Mouse (Mus musculus): ENCODE data around the gene Wnt16.

Gene Wnt16

DNA sequence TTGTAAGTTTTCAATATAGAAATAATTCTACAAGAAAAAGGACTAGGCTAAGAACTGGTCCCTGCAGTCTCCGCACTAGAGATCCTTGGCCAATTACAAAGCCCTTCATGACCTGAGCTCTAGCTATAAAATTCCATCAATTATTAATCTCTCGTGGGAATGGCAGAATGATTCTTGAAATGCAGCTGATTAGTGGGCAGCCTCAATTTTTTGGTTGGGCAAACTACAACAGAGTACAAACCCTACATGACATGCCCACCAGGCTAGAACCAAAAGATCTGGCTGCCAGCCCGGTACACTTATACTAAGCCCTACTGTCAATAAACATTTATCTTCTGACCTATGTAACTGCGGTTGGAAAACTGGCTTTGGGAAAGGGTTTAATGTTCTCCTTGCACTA, 39.1 kb downstream of the Wnt16 start:
- DNase-seq, result no peak

DNA sequence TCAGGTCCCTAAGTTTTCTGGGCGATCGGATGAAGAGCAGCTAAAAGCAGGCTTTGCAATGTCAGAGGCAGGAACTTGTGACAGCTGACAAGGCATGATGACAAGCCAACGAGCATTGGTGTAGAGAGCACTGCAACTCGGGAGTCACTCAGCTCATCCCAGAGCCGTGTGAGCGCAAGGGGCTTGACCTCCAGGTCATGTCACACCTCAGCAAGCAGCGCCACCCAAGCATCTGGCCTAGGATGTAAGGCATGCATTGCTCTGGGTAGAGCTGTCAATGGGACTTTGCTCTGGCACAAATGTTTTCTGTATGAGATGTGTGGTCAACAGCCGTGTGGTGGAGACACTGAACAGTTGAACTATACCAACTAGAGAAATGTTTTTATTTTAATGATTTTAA, 39.9 kb downstream of the Wnt16 start:
- DNase-seq, result no peak

DNA sequence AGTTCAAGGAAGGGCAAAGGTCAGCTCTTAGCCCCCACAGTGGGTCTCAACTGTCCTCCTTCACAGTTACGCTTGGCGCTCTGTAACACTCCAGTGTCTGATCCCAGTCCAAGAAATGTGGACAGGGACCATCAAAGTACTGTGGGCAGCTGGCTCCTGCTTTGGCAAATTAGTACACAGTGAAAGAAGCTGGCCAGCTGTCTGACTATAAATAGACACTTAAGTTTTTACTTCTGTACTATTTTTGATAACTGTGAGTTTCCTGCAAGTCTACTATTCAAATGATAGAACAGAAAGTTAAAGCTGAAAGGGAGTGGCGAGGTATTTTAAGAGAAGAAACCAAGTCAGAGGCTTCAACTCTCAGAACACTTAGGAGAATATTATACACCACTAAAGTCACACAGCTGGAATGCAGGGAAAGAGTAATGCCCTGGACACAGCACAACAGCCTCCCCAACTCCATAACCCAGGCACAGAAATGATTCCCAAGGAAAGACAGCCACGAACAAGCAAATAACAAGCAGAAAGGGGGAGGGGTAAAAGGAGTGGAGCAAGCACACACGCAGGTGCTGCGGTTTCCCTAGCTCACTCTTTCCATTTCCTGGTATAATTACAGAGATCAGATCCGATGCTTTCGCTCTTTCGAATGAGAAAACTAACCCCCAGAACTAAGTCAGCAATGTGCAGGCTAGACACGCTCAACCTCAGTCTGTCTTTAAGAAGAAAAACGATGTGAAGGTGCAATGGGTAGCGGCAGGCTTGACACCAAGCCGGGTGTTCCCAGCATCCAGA, 42.3 kb downstream of the Wnt16 start:
- DNase-seq, result peak; percentile 26 to 48

DNA sequence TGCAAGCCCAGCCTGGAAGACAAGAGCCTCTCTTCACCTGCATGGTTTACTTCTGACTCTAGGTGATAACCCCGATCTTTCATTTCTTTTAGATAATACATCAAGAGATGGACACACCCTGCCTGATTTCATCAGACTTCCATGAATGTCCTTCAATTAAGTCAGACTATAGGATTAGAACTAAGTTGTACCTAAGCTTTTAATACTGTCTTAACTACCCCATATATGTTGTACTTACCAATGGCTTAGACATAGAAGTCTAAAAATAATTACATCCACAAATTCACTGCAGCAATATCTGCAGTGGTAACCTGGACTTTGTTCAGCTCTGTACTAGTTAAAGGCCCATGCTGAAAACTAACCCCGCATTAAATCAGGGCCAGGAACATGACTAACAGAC, 44.5 kb downstream of the Wnt16 start:
- no peak for DNase-seq

DNA sequence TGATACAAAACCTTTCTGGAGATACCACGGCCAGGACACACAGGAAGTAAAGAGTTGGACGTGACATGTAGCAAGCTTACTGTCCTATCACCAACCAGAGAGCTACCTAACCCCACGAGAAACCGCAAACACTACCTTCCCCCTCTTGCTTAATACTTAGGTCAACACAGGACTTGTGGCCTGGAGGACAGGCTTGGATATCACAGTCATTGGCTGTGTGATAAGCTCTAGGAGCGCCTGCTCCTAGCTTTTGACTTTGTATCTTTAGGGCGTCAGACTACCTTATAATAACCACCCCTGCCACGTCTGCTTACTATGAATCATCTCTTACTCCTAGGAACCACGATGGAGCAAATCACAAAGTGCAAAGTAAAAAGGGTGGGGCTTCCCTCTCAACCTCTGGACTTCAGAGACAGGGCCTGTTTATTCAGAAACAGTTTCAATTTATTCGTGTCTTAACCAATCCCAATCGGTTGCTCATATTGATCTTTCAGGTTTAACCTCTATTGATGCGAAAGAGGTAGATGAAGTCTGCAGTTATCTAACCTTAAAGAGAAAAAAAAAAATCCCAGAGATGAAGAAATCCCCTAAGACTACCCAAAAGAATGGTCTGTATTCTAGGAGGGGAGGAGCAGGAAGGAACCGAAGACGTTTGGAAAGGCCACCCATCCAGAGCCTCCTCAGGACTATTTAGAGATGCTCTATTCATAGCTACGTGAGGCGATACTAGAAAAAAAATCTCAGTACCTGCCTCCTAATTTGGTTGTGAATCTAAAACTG, 51.9 kb downstream of the Wnt16 start:
- DNase-seq, result no peak

DNA sequence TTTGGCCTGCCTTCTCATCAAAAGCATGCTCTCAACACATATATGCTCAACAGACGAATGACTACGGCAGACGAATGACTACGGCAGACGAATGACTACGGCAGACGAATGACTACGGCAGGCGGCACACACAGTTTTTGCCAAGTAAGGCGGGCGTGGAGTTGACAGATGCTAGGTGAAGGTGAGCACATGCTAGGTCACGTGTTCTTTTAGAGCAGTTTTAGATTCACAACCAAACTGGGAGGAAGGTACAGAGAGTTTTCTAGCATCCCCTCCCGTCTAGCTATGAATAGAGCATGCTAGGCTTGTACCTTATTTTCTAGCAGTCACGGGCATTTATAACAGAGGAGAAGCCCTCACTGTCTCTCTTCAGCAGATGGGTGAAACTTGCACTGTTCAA, 52.8 kb downstream of the Wnt16 start:
- DNase-seq, result no peak

DNA sequence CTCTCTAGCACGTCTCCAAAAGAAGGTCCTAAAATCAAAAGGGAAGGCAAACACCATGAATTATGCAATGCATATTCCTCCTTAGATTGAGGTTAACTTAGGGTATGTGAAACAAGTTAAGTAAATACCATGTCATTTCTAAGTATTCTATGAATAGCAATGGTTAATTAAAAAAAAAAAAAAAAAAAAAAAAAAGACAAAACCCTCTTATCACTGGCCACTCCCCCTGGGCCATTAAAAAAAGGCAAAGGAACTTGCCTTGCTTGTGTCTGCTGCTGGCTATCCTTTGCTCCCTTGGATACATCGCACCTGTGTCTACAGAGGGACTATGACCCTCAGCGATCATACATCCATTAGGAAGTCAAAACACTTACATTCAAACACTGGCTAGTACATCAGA, 55.3 kb downstream of the Wnt16 start:
- no peak for DNase-seq

DNA sequence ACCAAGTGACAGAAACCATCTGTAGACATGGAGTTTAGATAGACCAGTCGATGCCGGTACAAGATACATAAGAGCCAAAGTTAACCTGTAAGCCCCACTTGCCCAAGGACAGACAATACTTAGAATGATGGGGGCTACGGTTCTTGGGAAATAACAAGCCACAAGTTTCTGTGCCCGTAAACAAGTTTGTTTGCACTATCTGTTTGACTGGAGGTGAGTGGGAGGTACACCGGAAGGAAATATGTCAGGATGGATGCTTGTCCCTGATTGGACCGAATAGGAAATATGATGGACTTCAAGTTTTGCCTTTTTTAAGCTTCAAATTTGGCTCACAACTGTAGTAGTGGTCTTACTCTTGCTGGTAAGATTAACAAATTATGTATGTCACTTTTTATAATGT, 55.7 kb downstream of the Wnt16 start:
- DNase-seq, result no peak

DNA sequence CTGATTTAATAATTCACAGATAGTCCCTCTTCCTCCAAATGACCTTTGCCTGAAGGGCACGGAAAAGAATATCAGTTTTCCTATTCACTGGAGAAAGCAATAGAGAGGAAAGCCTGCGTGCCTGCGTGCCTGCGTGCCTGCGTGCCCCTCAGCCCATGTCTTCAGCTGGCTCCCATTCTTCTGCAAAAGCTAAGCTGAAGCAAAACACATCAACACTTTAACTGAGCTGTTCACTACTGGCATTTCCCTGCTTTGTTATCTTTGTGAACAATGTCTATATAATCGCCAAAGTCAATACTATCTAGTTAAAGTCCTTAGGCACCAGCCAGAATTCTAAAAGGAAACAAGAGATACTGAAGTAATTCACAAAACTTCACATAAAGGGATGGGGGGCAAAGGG, 56.4 kb downstream of the Wnt16 start:
- no peak for DNase-seq

DNA sequence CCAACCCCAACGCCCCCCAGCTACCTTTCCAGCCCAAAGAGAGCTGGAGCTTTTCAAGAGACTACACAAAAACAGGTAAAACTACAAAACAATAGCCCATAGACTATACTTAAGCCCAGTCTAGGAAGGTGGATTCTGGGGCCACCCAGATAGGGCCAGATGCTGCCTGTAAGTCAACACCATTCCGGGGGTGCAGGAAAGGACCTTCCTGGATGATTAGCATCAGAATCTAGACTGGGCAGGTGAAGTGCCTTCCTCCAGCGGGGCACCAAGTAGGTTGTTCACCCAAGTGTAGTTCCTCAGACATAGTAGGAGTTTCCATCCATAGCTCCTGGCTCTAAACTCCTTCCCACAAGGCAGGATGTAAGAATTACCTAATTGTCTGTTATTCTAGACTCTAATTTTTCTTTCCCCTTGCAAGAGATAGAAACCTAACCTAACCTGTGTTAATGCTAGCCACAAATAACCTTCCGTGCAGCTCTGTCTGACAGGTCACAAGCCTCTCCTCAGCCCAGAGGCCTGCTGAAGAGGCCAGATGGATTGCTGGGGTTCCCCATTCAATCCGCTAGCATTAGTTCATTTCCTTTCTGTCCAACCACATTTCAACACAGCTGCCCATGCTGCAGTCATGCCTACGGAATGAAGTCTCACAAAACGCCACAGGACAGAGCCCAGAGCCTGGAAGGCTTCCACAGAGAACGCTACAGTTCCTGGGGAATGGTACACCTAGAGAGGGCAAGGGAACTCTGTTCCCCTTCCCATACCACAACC, 59.3 kb downstream of the Wnt16 start:
- DNase-seq, result no peak

Measured in spleen, adult 18-20 months (tissue).